Mouse (Mus musculus): Measurements from ENCODE around the gene Hbb-bh1.
"Not testable (repeated sequence)": the region's sequence is repeated elsewhere in the genome, so short reads cannot be mapped to it uniquely, and the experiment has no call there.

Hbb-bh1 gene

GRCm38 (mm10) chr7:103843034-103843433 is at the start of gene Hbb-bh1:
Gene Hbb-bh1, minus strand, starts transcription at chr7:103843164.
- no peak for DNase-seq

DNA sequence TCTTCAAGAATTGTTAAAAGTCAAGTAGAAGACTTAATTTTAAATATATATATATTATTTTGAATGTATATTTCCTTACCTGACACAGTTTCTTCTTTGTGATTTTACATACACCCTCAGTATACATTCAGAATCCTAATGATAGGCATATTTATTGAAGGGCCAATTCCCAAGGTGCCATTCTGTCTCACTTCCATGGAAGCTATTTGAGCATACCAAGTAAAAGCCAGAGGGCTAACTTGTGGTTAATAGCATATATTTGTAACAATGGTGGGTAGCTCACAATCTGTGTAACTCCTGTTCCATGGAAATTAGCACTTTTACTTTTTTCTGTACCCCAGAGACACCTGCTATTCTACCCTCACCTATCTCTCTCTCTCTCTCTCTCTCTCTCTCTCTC is 43.2 kb upstream of the Hbb-bh1 start, which contains the start of gene Olfr66:
Gene Olfr66, minus strand, starts transcription at position 101 of the 400 bp plus-strand sequence.
- no peak for DNase-seq

DNA sequence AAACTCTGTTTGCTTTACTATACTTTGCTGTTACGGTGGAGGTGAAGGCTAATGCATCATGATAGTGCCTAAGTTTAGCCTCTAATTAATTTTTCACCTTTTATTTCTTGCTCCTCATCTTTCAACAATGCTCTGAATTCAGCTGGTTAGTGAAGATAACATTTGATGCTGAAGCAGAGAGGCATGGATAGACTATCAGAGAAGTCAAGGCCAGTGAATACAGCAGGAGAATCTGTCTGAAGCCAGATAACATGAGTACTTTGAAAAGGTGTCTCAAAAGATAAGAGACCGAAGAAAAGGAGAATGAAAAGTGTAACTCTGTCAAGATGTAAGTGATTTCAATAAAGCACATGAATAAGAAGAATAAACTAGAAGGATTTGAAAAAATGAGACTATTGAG is 34.1 kb upstream of the Hbb-bh1 start:
- no peak for DNase-seq

- DNase-seq = no peak
Measured at GRCm38 (mm10) chr7:103874451-103874850, 31.5 kb upstream of the Hbb-bh1 start.

GRCm38 (mm10) chr7:103873064-103873463 is 30.1 kb upstream of the Hbb-bh1 start:
- DNase-seq = no peak

GRCm38 (mm10) chr7:103870667-103871066 is 27.7 kb upstream of the Hbb-bh1 start:
- DNase-seq = no peak

- no peak for DNase-seq
Measured at GRCm38 (mm10) chr7:103865716-103866115, 22.8 kb upstream of the Hbb-bh1 start.

DNA sequence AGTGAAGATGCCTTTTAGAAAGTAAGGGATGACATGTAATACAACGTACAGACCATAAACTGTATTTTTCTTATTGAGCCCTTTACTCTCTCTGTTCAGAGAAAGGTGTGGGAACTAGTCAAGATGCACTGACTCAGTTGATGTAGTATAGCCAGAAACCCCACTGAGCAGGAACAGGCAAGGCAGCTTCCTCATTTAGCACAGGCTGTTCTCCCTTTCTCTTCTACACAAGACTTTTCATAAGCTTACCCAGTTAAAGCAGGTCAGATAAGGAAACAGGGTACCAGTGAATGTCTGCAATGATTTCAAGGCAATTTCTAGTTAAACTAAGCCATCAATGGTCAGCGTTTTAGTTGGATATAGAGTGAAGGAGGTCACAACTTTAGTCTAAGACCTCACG is 18.6 kb upstream of the Hbb-bh1 start:
- no peak for DNase-seq

GRCm38 (mm10) chr7:103860855-103861254 is 17.9 kb upstream of the Hbb-bh1 start:
- no peak for DNase-seq

DNA sequence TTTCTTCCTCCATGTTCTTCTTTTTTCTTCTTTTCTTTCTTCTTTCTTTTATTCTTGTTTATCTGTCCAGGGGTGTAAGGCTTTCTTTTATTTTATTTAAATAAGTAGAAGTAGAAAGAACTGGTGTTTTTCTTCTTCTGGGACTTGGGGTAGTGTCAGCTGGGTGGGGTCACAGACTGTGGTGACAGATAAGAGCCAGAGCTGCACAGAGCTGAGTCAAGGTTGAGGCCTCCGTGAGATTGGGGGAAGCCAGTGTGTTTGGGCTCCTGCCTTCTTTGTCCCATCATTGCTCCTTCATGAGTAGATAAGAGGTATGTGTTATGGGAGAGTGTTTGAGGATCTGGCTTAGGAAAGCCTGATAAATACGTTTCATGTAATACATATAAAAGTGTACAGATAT is 16.1 kb upstream of the Hbb-bh1 start:
- DNase-seq = no peak

DNA sequence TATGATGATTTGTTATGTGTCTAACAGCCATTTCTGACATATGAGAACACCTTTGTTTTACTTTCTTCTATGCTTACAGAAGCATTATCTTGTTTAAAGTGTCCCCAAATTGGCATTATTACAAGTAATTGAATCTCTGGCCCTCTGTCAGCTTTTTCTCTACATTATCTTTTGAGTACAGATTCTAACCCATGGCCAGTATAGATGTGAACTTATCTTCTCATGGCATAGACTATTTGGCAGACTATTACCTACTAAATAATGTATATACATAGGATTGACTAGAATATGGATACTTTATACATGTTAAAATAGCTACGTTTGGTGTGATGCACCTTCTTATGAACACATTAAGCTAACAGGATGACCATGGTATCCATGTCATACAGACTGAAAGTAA is 11.7 kb upstream of the Hbb-bh1 start:
- no peak for DNase-seq

GRCm38 (mm10) chr7:103853090-103853489 is 10.1 kb upstream of the Hbb-bh1 start, which contains the start of gene Hbb-y:
Gene Hbb-y, minus strand, starts transcription at chr7:103853216.
- no peak for DNase-seq

GRCm38 (mm10) chr7:103844525-103845325 is 1.8 kb upstream of the Hbb-bh1 start:
- no peak for DNase-seq

DNA sequence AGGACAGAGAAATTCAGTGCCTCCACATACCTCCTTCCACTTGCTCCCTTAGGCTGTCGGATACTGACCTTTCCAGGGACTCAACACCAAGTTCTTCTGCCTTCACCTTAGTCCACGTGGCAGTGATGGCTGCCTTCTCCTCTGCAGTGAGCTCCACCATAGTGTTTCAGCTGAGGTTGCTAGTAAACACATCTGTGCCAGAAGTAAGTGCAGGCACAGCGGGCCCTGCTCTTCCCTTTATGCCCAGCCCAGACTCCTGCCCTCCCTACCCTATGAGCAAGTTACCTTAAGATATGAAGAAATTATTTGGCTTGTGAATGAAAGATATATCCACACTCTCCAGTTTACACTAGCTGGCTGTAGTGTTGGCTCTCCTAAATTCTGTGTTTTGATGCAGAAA is 2.7 kb downstream of the Hbb-bh1 start, which contains the start of gene Hbb-bh2:
Gene Hbb-bh2, minus strand, starts transcription at position 253 of the 400 bp plus-strand sequence.
- no peak for DNase-seq

- no peak for DNase-seq
Measured at GRCm38 (mm10) chr7:103827808-103828207, 15.2 kb downstream of the Hbb-bh1 start, which contains the start of gene Hbb-bs. Gene Hbb-bs, minus strand, starts transcription at chr7:103828096.

DNA sequence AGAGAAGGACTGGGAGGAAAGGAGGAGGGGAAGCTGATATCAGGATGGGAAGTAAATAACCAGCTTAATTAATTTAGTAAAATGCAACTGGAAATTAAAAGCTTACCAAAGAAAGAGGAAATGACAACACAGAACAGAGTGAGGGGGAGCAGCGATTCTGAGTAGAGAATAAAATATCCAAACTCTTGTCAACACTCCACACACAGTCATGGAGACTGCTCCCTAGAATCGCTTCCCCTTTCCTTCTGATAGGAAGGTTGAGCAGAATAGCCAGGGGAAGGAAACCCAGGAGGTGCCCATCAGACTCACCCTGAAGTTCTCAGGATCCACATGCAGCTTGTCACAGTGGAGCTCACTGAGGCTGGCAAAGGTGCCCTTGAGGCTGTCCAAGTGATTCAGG is 15.8 kb downstream of the Hbb-bh1 start:
- DNase-seq = not testable (repeated sequence)

- no peak for DNase-seq
Measured at GRCm38 (mm10) chr7:103826255-103826887, 16.6 kb downstream of the Hbb-bh1 start.

DNA sequence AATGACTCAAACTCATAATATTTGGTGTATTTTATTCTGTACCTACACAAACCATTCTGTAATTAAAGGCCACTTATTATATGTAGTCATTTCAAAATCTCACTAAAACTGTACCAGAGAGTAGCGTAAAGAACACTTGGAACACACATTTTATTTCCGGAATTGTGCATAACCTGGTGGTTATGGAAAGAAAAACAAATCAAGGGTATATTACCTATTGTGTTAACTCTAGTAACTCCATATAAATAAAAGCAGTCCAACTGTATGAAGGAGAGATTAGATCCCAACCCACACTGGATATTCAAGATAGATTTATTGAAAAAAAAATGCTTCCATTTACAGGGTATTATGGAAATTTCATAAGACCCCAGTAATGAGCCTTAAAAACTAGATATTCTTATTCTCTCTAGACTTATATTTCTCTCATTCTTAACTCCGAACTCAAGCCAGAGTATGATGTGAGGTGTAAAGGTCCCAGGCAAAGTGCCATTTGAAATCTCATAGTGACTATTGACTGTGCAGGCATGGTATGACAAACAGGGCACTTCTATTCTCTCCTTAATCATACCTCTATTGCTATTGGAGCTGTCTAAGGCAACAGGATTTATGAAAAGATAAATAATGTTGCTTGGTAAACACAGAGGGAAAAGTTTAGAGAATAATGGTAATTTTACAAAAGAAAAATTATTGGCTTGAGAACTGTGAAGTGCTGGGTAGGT is 17.3 kb downstream of the Hbb-bh1 start:
- no peak for DNase-seq

DNA sequence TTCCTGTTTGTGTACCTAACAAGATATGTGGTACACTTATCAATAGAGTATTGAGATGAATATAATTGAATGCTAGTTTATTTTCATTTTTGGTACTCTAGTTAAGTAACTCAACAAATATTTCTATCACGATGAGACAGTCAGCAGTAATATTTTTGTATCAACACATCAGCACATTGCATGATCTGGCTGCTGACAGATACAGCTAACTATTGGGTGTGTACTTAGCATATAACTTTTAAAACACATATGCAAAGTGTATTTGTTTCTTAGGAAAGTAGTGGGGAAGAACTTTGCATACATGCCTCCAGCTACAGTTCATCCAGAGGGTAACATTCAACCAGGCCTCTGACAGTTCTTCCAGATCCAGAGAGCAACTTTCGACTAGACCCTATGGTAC is 18.4 kb downstream of the Hbb-bh1 start:
- DNase-seq = no peak

GRCm38 (mm10) chr7:103815085-103815484 is 27.9 kb downstream of the Hbb-bh1 start:
- DNase-seq = not testable (repeated sequence)

- DNase-seq = no peak
Measured at GRCm38 (mm10) chr7:103813766-103814165, 29.2 kb downstream of the Hbb-bh1 start, which contains the start of gene Hbb-bt. Gene Hbb-bt, minus strand, starts transcription at chr7:103813996.

DNA sequence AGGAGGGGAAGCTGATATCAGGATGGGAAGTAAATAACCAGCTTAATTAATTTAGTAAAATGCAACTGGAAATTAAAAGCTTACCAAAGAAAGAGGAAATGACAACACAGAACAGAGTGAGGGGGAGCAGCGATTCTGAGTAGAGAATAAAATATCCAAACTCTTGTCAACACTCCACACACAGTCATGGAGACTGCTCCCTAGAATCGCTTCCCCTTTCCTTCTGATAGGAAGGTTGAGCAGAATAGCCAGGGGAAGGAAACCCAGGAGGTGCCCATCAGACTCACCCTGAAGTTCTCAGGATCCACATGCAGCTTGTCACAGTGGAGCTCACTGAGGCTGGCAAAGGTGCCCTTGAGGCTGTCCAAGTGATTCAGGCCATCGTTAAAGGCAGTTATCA is 29.8 kb downstream of the Hbb-bh1 start:
- DNase-seq = not testable (repeated sequence)

- DNase-seq = no peak
Measured at GRCm38 (mm10) chr7:103812174-103812573, 30.8 kb downstream of the Hbb-bh1 start.

All from cerebellum, adult 9-10 months (tissue).